In the genomic region with DNA sequence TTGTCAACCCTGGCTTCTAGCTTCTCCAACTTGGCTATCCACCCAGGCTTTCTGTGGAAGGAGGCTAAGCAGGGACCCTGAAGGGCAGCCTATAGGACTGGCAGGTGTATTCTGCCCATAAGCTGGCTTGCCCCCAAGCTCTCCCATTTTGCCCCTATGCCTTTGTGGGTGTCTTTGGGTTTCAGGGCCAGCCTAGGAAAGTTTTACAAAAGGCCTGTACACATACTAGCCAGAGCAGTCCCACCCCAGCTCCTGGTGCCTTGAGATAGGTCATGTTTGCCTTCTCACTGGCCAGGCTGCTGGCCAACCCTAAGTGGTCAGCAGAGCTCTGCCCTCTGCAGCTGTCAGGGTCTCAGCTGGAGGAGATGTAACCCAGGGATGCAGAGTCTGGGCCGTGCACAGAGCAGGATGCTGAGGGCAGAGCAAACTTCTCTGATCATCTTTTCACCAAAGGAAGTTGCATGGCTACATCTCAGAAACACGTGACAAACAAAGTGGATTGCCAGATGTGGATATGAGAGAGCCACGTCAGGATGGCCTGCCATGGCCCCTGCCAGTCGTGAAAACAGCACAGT, we compare ENCODE assay signal across 8 mouse cellular contexts. TPM values are rescaled to one million over a fixed set of nuclear protein-coding genes. Genes with fewer than 3 reads are reported as not detected.
DNase-seq lines count a peak whose midpoint lies in the region; ATAC-seq lines count a peak whose summit lies in the region.

No protein-coding gene starts in this region.

- 38% methylated on average over 4 of the region's 4 CpGs for WGBS in limb, embryonic 10.5 days
- 52% methylated on average over 4 of the region's 4 CpGs for WGBS in neural tube, embryonic 14.5 days

- DNase-seq in cerebellum, adult 9-10 months = peak; percentile 67
- no peak for DNase-seq in cerebellum, postnatal 36 days
- peak; percentile 21 for DNase-seq in urinary bladder, adult 2 months (ENCODE audit: low spot score)
- DNase-seq in urinary bladder, adult 18-20 months (ENCODE audit: low spot score in 2 of 2) = no peak
- DNase-seq in limb, embryonic 10.5 days (ENCODE audit: low spot score) = no peak
- DNase-seq in left cerebral cortex, adult 8-10 months (ENCODE audit: low spot score in 2 of 2) = no peak

- H3K27ac ChIP-seq in limb, embryonic 10.5 days = peak overlapping the region; percentile 98
- H3K27ac ChIP-seq in neural tube, embryonic 14.5 days (ENCODE audit: low read depth, low read length) = peak overlapping the region; percentile 99

- peaks cover 48% of the 10 kb centered on the region for H3K4me1 ChIP-seq in limb, embryonic 10.5 days
- peaks cover 28% of the 10 kb centered on the region for H3K4me1 ChIP-seq in neural tube, embryonic 14.5 days (ENCODE audit: control insufficient read depth, insufficient read depth, low read length)

- ATAC-seq in neural tube, embryonic 14.5 days (ENCODE audit: low read depth) = no peak
- no peak for ATAC-seq in megakaryocyte progenitor cell, adult 5-6 weeks (replicated peaks; ENCODE audit: poor library complexity)

- H3K9me3 ChIP-seq in limb, embryonic 10.5 days (replicated peaks) = no peaks in the 10 kb centered on the region
- no peaks in the 10 kb centered on the region for H3K9me3 ChIP-seq in neural tube, embryonic 14.5 days (ENCODE audit: control insufficient read depth, low read length)

- H3K4me2 ChIP-seq in neural tube, embryonic 14.5 days (ENCODE audit: low read depth, low read length) = peak overlapping the region; percentile 99

- H3K4me3 ChIP-seq in limb, embryonic 10.5 days = peak overlapping the region; percentile 91
- peak overlapping the region; percentile 84 for H3K4me3 ChIP-seq in neural tube, embryonic 14.5 days (ENCODE audit: low read depth, low read length)

- H3K9ac ChIP-seq in neural tube, embryonic 14.5 days (replicated peaks; ENCODE audit: low read depth, low read length) = peak overlapping the region; percentile 95

- H3K27me3 ChIP-seq in limb, embryonic 10.5 days (ENCODE audit: low read depth, poor library complexity, severe bottlenecking) = no peaks in the 10 kb centered on the region
- H3K27me3 ChIP-seq in neural tube, embryonic 14.5 days (ENCODE audit: control insufficient read depth, insufficient read depth, low read length) = no peaks in the 10 kb centered on the region

- H3K36me3 ChIP-seq in limb, embryonic 10.5 days = peaks cover 35% of the 10 kb centered on the region
- H3K36me3 ChIP-seq in neural tube, embryonic 14.5 days (ENCODE audit: control insufficient read depth, insufficient read depth, low read length) = peaks cover 3% of the 10 kb centered on the region

RNA-seq across cellular contexts. Expression of a gene that starts 1.0 kb away (rescaled TPM):
- 187 and 188 TPM in 2 replicates for polyA plus RNA-seq in urinary bladder, adult 2 months (2012; rRNA removed)
- 125 and 139 TPM in 2 replicates for polyA plus RNA-seq in limb, embryonic 10.5 days (2016; fragmentation: Nextera tagmentation; extraction: Ambion mirVana)
- 107 and 117 TPM in 2 replicates for polyA plus RNA-seq in neural tube, embryonic 14.5 days (2014; fragmentation: Nextera tagmentation; extraction: Ambion mirVana)
- 100 to 1,000 TPM; 176 to 199 (median 193) TPM for total RNA-seq in left cerebral cortex, adult 8-10 months (2022)
- total RNA-seq in megakaryocyte progenitor cell, adult 5-6 weeks (2015) = 44.3 and 66.8 TPM in 2 replicates
- total RNA-seq in megakaryocyte progenitor cell, adult 5-6 weeks (2017) = 32.9 and 36.1 TPM in 2 replicates

RNA-seq across cellular contexts. Expression of a gene that starts 29.2 kb away (rescaled TPM):
- polyA plus RNA-seq in urinary bladder, adult 2 months (2012; rRNA removed) = 36.1 and 39.1 TPM in 2 replicates
- polyA plus RNA-seq in limb, embryonic 10.5 days (2016; fragmentation: Nextera tagmentation; extraction: Ambion mirVana) = 122 and 136 TPM in 2 replicates
- polyA plus RNA-seq in neural tube, embryonic 14.5 days (2014; fragmentation: Nextera tagmentation; extraction: Ambion mirVana) = 44.8 and 47.8 TPM in 2 replicates
- 10 to 100 TPM; 41.4 to 47.9 (median 46.1) TPM for total RNA-seq in left cerebral cortex, adult 8-10 months (2022)
- 65.0 and 77.7 TPM in 2 replicates for total RNA-seq in megakaryocyte progenitor cell, adult 5-6 weeks (2015)
- 53.8 and 60.4 TPM in 2 replicates for total RNA-seq in megakaryocyte progenitor cell, adult 5-6 weeks (2017)

RNA-seq across cellular contexts. Expression of a gene that starts 41.3 kb away (rescaled TPM):
- polyA plus RNA-seq in urinary bladder, adult 2 months (2012; rRNA removed) = 119 and 149 TPM in 2 replicates
- polyA plus RNA-seq in limb, embryonic 10.5 days (2016; fragmentation: Nextera tagmentation; extraction: Ambion mirVana) = 269 and 270 TPM in 2 replicates
- 302 and 312 TPM in 2 replicates for polyA plus RNA-seq in neural tube, embryonic 14.5 days (2014; fragmentation: Nextera tagmentation; extraction: Ambion mirVana)
- 100 to 1,000 TPM; 142 to 151 (median 146) TPM for total RNA-seq in left cerebral cortex, adult 8-10 months (2022)
- 81.2 and 99.9 TPM in 2 replicates for total RNA-seq in megakaryocyte progenitor cell, adult 5-6 weeks (2015)
- total RNA-seq in megakaryocyte progenitor cell, adult 5-6 weeks (2017) = 90.0 and 93.4 TPM in 2 replicates

RNA-seq across cellular contexts. Expression of a gene that starts 41.4 kb away (rescaled TPM):
- polyA plus RNA-seq in urinary bladder, adult 2 months (2012; rRNA removed) = 25.7 and 27.4 TPM in 2 replicates
- 35.7 and 40.4 TPM in 2 replicates for polyA plus RNA-seq in limb, embryonic 10.5 days (2016; fragmentation: Nextera tagmentation; extraction: Ambion mirVana)
- polyA plus RNA-seq in neural tube, embryonic 14.5 days (2014; fragmentation: Nextera tagmentation; extraction: Ambion mirVana) = 89.6 and 91.1 TPM in 2 replicates
- 10 to 100 TPM; 49.0 to 56.6 (median 52.3) TPM for total RNA-seq in left cerebral cortex, adult 8-10 months (2022)
- total RNA-seq in megakaryocyte progenitor cell, adult 5-6 weeks (2015) = 11.6 and 12.2 TPM in 2 replicates
- 2.7 and 5.2 TPM in 2 replicates for total RNA-seq in megakaryocyte progenitor cell, adult 5-6 weeks (2017)

Comparison
In these comparisons a context has a peak if more than half of its experiments do, and no peak if none do; other contexts are left out.
1. DNase-seq: peak in cerebellum, adult 9-10 months (single experiment) and urinary bladder, adult 2 months (single experiment); none in cerebellum, postnatal 36 days (0 of 2), urinary bladder, adult 18-20 months (0 of 2), limb, embryonic 10.5 days (single experiment) and left cerebral cortex, adult 8-10 months (0 of 2).